Mouse (Mus musculus) lung, postnatal 0 days (tissue): Measurements from ENCODE around the gene Fbn1.

Source experiments
- CTCF ChIP-seq: IDR thresholded peaks from 2 replicates; pipeline ENCODE4 v1.5.1; 2016; ENCODE audit warnings: antibody characterized with exemption, mild to moderate bottlenecking
- EP300 ChIP-seq: IDR thresholded peaks from 2 replicates; pipeline ENCODE4 v1.6.1; 2016; ENCODE audit warnings: antibody characterized with exemption, mild to moderate bottlenecking, control low read depth

- no peak; the same call in 1 of the 2 replicates for TF ChIP-seq CTCF
- peak; percentile 46; the same call in 1 of the 2 replicates for TF ChIP-seq EP300
These were observed 152.4 kb downstream of the Fbn1 start for GRCm38 (mm10) chr2:125355216-125355971.
